Mouse (Mus musculus) T-helper 2 cell (primary cell): ENCODE measurements around the gene Khdc3.

Experiments used
- in situ Hi-C: fragments of 300-600 bp; cut with MboI, MseI; formaldehyde crosslinking; loops from one replicate; pipeline ENCODE4 v1.15.1; 2025; ENCODE audit warnings: high pct_unique_total_duplicates

Gene Khdc3

GRCm38 (mm10) chr9:73097898-73098297 is 3.7 kb upstream of the Khdc3 start:
- in situ Hi-C loops: loop anchor here (10.0 kb wide), 1 partner anchor 113 kb away; the partner anchor contains the start of genes Ccpg1 and Ccpg1os

GRCm38 (mm10) chr9:73102181-73102580 is 545 bp downstream of the Khdc3 start, which contains the start of gene Gm20509:
Gene Gm20509 (plus strand): TSS chr9:73102470.
- in situ Hi-C loops: loop anchor here (25.0 kb wide), 1 partner anchor 1190 kb away; no protein-coding TSS in a partner anchor

GRCm38 (mm10) chr9:73103159-73103879 is 1.7 kb downstream of the Khdc3 start:
- in situ Hi-C loops: loop anchor here (25.0 kb wide), 1 partner anchor 1191 kb away; no protein-coding TSS in a partner anchor

GRCm38 (mm10) chr9:73103880-73104198 is 2.2 kb downstream of the Khdc3 start:
- in situ Hi-C loops: loop anchor here (25.0 kb wide), 1 partner anchor 1192 kb away; no protein-coding TSS in a partner anchor

GRCm38 (mm10) chr9:73105141-73105540 is 3.5 kb downstream of the Khdc3 start:
- in situ Hi-C loops: loop anchor here (25.0 kb wide), 1 partner anchor 1193 kb away; no protein-coding TSS in a partner anchor

GRCm38 (mm10) chr9:73105771-73106170 is 4.1 kb downstream of the Khdc3 start:
- in situ Hi-C loops: loop anchor here (25.0 kb wide), 1 partner anchor 1193 kb away; no protein-coding TSS in a partner anchor

GRCm38 (mm10) chr9:73112919-73113906 is 11.6 kb downstream of the Khdc3 start, which contains the start of gene Rsl24d1:
Gene Rsl24d1 (plus strand): TSS chr9:73113426.
- in situ Hi-C loops: loop anchor here (25.0 kb wide), 1 partner anchor 1201 kb away; no protein-coding TSS in a partner anchor

- in situ Hi-C loops: loop anchor here (25.0 kb wide), 1 partner anchor 1204 kb away; no protein-coding TSS in a partner anchor
These were observed 15.1 kb downstream of the Khdc3 start for GRCm38 (mm10) chr9:73116704-73117103.

GRCm38 (mm10) chr9:73118012-73118411 is 16.4 kb downstream of the Khdc3 start:
- in situ Hi-C loops: loop anchor here (25.0 kb wide), 1 partner anchor 1206 kb away; no protein-coding TSS in a partner anchor

- in situ Hi-C loops: loop anchor here (10.0 to 25.0 kb wide), 2 partner anchors 1209 to 1833 kb away; partner anchors contain the start of gene Fam214a
These were observed 20.1 kb downstream of the Khdc3 start for GRCm38 (mm10) chr9:73121735-73122134.

- in situ Hi-C loops: loop anchor here (10.0 kb wide), 1 partner anchor 1830 kb away; the partner anchor contains the start of gene Fam214a
These were observed 23.5 kb downstream of the Khdc3 start for GRCm38 (mm10) chr9:73125043-73125570.

- in situ Hi-C loops: loop anchor here (10.0 kb wide), 1 partner anchor 1827 kb away; the partner anchor contains the start of gene Fam214a
These were observed 25.8 kb downstream of the Khdc3 start for GRCm38 (mm10) chr9:73127457-73127856.

GRCm38 (mm10) chr9:73129875-73130274 is 28.2 kb downstream of the Khdc3 start:
- in situ Hi-C loops: loop anchor here (10.0 kb wide), 1 partner anchor 1825 kb away; the partner anchor contains the start of gene Fam214a

GRCm38 (mm10) chr9:73130529-73130928 is 28.9 kb downstream of the Khdc3 start:
- in situ Hi-C loops: no loop called here

GRCm38 (mm10) chr9:73137341-73137886 is 35.8 kb downstream of the Khdc3 start:
- in situ Hi-C loops: no loop called here
